Mouse (Mus musculus) liver, adult 2 months (tissue): Measurements from ENCODE around the gene Mzt1.

Source experiments
- CTCF ChIP-seq: fragments of 200-500 bp; IDR thresholded peaks from 2 replicates; pipeline ENCODE4 v1.5.1; 2011; ENCODE audit warnings: low read depth, low read length, control low read depth
- POLR2A ChIP-seq: fragments of 200-500 bp; IDR thresholded peaks from 2 replicates; pipeline ENCODE4 v1.6.1; 2011; ENCODE audit warnings: low read length, control low read depth; ENCODE audit not compliant: insufficient read depth; ENCODE audit errors: extremely low read depth

- TF ChIP-seq POLR2A (no peak), CTCF (no peak)
Measured at GRCm38 (mm10) chr14:99022346-99023086, 23.4 kb downstream of the Mzt1 start.
